Mouse (Mus musculus) granulocyte monocyte progenitor cell, adult 5-6 weeks (primary cell): Measurements from ENCODE around the gene Rps9. TPM values are rescaled to one million over a fixed set of nuclear protein-coding genes. Genes with fewer than 3 reads are reported as not detected.
"Not testable (repeated sequence)": the region's sequence is repeated elsewhere in the genome, so short reads cannot be mapped to it uniquely, and the experiment has no call there.

ENCODE experiments used
- ATAC-seq: replicated peaks from 2 replicates; pipeline ENCODE4 v1.8.0; 2016; ENCODE audit warnings: mild to moderate bottlenecking, moderate TSS enrichment, inconsistent platforms; ENCODE audit not compliant: poor library complexity, severe bottlenecking
- total RNA-seq, 2 experiments: library from RNA; stranded (forward) in 1 of 2; stranded (reverse) in 1 of 2; fragments of 200-712, 200-1000 nt in 1 of 2; fragments of >200 nt in 1 of 2; fragmentation: Nextera tagmentation in 1 of 2; gene quantifications; 2 replicates each; pipeline ENCODE4 v1.2.3; 2014 to 2017

Rps9 gene
- total RNA-seq, 2 experiments from 2014 or later = 1,516 to 3,458 TPM

GRCm38 (mm10) chr7:3694076-3694948 lies 9.5 kb upstream of the Rps9 start:
- ATAC-seq = peak; percentile 38

GRCm38 (mm10) chr7:3694949-3695305 lies 8.9 kb upstream of the Rps9 start:
- ATAC-seq = not testable (repeated sequence)

- ATAC-seq = no peak
These were observed 5.3 kb upstream of the Rps9 start for GRCm38 (mm10) chr7:3698471-3698870.

- no peak for ATAC-seq
These were observed 480 bp upstream of the Rps9 start for GRCm38 (mm10) chr7:3703148-3703878.

- ATAC-seq = peak; percentile 7
These were observed 682 bp downstream of the Rps9 start for GRCm38 (mm10) chr7:3704475-3704874.

GRCm38 (mm10) chr7:3705461-3705860 lies 1.7 kb downstream of the Rps9 start:
- not testable (repeated sequence) for ATAC-seq

GRCm38 (mm10) chr7:3705911-3706310 lies 2.1 kb downstream of the Rps9 start:
- ATAC-seq = no peak

- ATAC-seq = 0 out of 2 replicates have a peak, but pooled peaks have one; percentile 0
These were observed 2.6 kb downstream of the Rps9 start for GRCm38 (mm10) chr7:3706343-3706934.

- peak; percentile 51 for ATAC-seq
These were observed 3.2 kb downstream of the Rps9 start for GRCm38 (mm10) chr7:3707027-3707426.

GRCm38 (mm10) chr7:3707568-3708413 lies 4.0 kb downstream of the Rps9 start:
- ATAC-seq = no peak

GRCm38 (mm10) chr7:3708447-3708980 lies 4.7 kb downstream of the Rps9 start:
- not testable (repeated sequence) for ATAC-seq

GRCm38 (mm10) chr7:3709000-3709399 lies 5.2 kb downstream of the Rps9 start:
- ATAC-seq = no peak

- peak; percentile 68 for ATAC-seq
These were observed 8.6 kb downstream of the Rps9 start for GRCm38 (mm10) chr7:3712264-3712942.

GRCm38 (mm10) chr7:3715249-3715648 lies 11.5 kb downstream of the Rps9 start:
- ATAC-seq = peak; percentile 33; the same call in 1 of the 2 replicates

- peak; percentile 44; the same call in 1 of the 2 replicates for ATAC-seq
These were observed 16.5 kb downstream of the Rps9 start, which contains the start of gene Pirb for GRCm38 (mm10) chr7:3720268-3720667. Gene Pirb, minus strand, starts transcription at chr7:3720391.

GRCm38 (mm10) chr7:3725459-3725858 lies 21.7 kb downstream of the Rps9 start:
- peak; percentile 44; the same call in 1 of the 2 replicates for ATAC-seq

- ATAC-seq = peak; percentile 81
These were observed 28.9 kb downstream of the Rps9 start for GRCm38 (mm10) chr7:3732675-3733074.
